Mouse (Mus musculus) liver, adult 2 months (tissue): ENCODE measurements around the gene Nkiras2. TPM values are rescaled to one million over a fixed set of nuclear protein-coding genes. Genes with fewer than 3 reads are reported as not detected.

Experiments used
- DNase-seq: peaks from one replicate; pipeline ENCODE4 v3.0.0-alpha.2; 2011; ENCODE audit warnings: low read depth, low spot score; ENCODE audit errors: extremely low read depth
- H3K27ac ChIP-seq: fragments of 200-500 bp; replicated peaks from 2 replicates; pipeline ENCODE4 v1.5.1; 2012; ENCODE audit warnings: low read depth, mild to moderate bottlenecking, control low read depth, inconsistent platforms, low read length; ENCODE audit not compliant: insufficient read depth
- H3K27me3 ChIP-seq: fragments of 200-500 bp; 2 replicates; pipeline ENCODE4 v1.6.1; 2012; ENCODE audit warnings: mild to moderate bottlenecking, moderate library complexity, low read length, inconsistent platforms; ENCODE audit not compliant: control insufficient read depth, insufficient read depth
- H3K36me3 ChIP-seq: fragments of 200-500 bp; 2 replicates; pipeline ENCODE4 v1.6.1; 2012; ENCODE audit warnings: low read length, inconsistent platforms; ENCODE audit not compliant: control insufficient read depth, insufficient read depth
- H3K4me1 ChIP-seq: fragments of 200-500 bp; 2 replicates; pipeline ENCODE4 v1.6.1; 2011; ENCODE audit warnings: low read length; ENCODE audit not compliant: control insufficient read depth, insufficient read depth
- H3K4me3 ChIP-seq: fragments of 200-500 bp; 2 replicates; pipeline ENCODE4 v1.5.1; 2011; ENCODE audit warnings: low read depth, mild to moderate bottlenecking, control low read depth, low read length, moderate library complexity; ENCODE audit not compliant: insufficient read depth
- H3K79me2 ChIP-seq: fragments of 200-500 bp; 2 replicates; pipeline ENCODE4 v1.6.1; 2012; ENCODE audit warnings: inconsistent platforms, mild to moderate bottlenecking, low read length, moderate library complexity; ENCODE audit not compliant: control insufficient read depth, insufficient read depth
- H3K9ac ChIP-seq: fragments of 200-500 bp; 2 replicates; pipeline ENCODE4 v1.6.1; 2012; ENCODE audit warnings: low read depth, mild to moderate bottlenecking, control low read depth, inconsistent platforms, low read length
- CTCF ChIP-seq: fragments of 200-500 bp; IDR thresholded peaks from 2 replicates; pipeline ENCODE4 v1.5.1; 2011; ENCODE audit warnings: low read depth, low read length, control low read depth
- POLR2A ChIP-seq: fragments of 200-500 bp; IDR thresholded peaks from 2 replicates; pipeline ENCODE4 v1.6.1; 2011; ENCODE audit warnings: low read length, control low read depth; ENCODE audit not compliant: insufficient read depth; ENCODE audit errors: extremely low read depth
- WGBS: fragments of 180-500 bp; shearing (Covaris S2); methylation state at CpG from one replicate; pipeline ENCODE4 v1.1.7; 2018; 5-methylcytosine and 5-hydroxymethylcytosine counted together
- polyA plus RNA-seq: library from polyadenylated mRNA; depleted of rRNA; stranded (reverse); fragments of >200 nt; gene quantifications from 2 replicates; pipeline ENCODE4 v1.2.3, GENCODE M21; 2012
- total RNA-seq: library from RNA; depleted of rRNA; stranded (reverse); fragments of >200 nt; gene quantifications from 2 replicates; pipeline ENCODE4 v1.2.3, GENCODE M21; 2014

Nkiras2 gene
- total and polyA plus RNA-seq, 2 experiments, result 13.7 to 32.0 TPM

DNA sequence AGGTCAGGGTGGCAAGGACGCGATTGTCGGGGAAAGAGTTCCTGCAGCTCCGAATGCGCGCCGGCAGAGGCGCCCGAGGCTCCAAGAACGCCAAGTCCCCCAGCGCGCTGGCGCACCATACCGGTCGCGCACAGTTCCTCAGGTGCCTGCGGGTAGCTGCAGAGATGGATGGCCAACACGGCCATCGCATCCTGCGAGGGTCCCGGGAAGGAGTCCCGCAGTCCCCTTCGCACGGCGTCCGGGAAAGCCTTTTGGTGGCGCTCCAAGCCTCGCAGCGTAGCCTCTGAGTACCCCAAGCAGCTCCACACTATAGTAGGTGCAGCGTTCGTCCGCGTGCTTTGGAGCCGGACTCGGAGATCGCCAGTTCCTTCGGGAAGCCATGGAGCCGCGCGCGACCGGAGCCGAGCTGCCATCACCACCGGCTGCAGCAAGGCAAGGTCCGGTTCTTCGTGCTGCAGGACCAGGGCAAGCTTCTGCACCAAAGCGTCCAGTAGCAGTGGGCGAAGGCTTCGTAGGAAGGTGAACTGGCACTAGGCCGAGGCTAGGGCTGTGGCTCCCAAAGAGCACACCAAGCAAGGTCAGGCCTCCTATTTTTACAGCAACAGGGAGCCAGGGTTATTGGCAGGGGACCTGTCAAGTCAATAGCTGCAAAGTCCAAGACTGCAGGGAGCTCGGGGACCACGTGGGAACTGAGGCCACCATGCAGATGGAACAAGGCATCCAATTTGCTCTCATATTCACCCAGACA is 21.3 kb downstream of the Nkiras2 start:
- WGBS, result 3% methylated on average over 52 of the region's 52 CpGs
- no peak overlapping the region for H3K27ac ChIP-seq
- H3K79me2 ChIP-seq, result no peaks in the 10 kb centered on the region
- peak overlapping the region; percentile 48; the same call in 1 of the 2 replicates for H3K4me3 ChIP-seq
- H3K36me3 ChIP-seq, result no peaks in the 10 kb centered on the region
- TF ChIP-seq POLR2A (no peak), CTCF (peak; percentile 61)
- no peaks in the 10 kb centered on the region for H3K27me3 ChIP-seq
- DNase-seq, result peak; percentile 80
- H3K9ac ChIP-seq, result peak overlapping the region; percentile 10; the same call in 1 of the 2 replicates
- peaks cover 7% of the 10 kb centered on the region for H3K4me1 ChIP-seq

GRCm38 (mm10) chr11:100643612-100644575 is 24.9 kb downstream of the Nkiras2 start:
- DNase-seq, result no peak
- H3K36me3 ChIP-seq, result no peaks in the 10 kb centered on the region
- peaks cover 7% of the 10 kb centered on the region for H3K4me1 ChIP-seq
- no peaks in the 10 kb centered on the region for H3K79me2 ChIP-seq
- no peak for TF ChIP-seq POLR2A
- no peak for TF ChIP-seq CTCF
- WGBS, result 85% methylated on average over 15 of the region's 15 CpGs
- H3K27me3 ChIP-seq, result no peaks in the 10 kb centered on the region
- H3K4me3 ChIP-seq, result no peak overlapping the region
- H3K9ac ChIP-seq, result no peak overlapping the region
- H3K27ac ChIP-seq, result no peak overlapping the region

DNA sequence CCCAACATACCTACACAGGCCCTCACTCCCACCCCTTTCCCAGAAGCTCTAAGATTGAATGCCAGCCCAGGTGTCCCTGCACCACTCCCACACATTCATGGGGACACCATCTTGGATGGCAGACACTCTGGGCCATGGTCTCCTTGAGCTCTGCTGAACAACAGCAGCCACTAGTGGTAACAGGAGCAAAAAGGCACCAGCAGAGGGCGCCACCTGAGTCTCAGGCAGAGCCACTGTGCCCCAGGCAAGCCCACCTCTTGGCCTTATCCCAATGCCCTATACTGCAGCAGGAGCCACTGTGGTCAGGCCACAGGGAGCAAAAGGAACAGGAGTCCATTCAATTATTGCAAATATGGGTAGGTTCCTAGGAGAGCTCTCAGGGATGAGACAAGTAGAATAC is 27.2 kb downstream of the Nkiras2 start:
- H3K36me3 ChIP-seq, result no peaks in the 10 kb centered on the region
- no peak overlapping the region for H3K4me3 ChIP-seq
- H3K4me1 ChIP-seq, result no peaks in the 10 kb centered on the region
- no peak for TF ChIP-seq POLR2A
- TF ChIP-seq CTCF, result peak; percentile 76
- H3K27me3 ChIP-seq, result no peaks in the 10 kb centered on the region
- 48% methylated on average over 1 of the region's 1 CpGs for WGBS
- no peak overlapping the region for H3K27ac ChIP-seq
- H3K79me2 ChIP-seq, result no peaks in the 10 kb centered on the region
- H3K9ac ChIP-seq, result no peak overlapping the region
- DNase-seq, result peak; percentile 16

DNA sequence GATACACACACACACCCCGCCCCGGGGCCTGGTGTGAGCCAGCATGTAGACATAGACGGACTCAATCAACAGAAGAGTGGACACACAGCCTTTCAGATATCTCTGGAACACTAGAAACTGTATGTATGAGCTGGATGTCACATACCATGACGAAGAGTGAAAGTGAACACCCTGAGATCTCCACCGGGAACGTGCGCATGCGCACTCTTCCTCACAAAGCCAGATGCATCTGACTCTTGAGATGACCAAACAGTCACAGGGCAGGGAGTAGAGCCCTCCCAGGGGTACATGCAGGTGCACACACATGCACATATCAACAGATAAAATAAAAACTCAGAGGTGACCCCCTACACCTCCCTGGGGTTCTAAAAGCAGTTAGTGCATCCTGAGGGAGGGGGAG is 29.4 kb downstream of the Nkiras2 start:
- DNase-seq, result no peak
- Histone ChIP-seq H3K9ac (no peak overlapping the region), H3K79me2 (no peaks in the 10 kb centered on the region), H3K27ac (no peak overlapping the region), H3K36me3 (no peaks in the 10 kb centered on the region), H3K4me1 (no peaks in the 10 kb centered on the region), H3K27me3 (no peaks in the 10 kb centered on the region), H3K4me3 (no peak overlapping the region)
- 87% methylated on average over 8 of the region's 8 CpGs for WGBS
- TF ChIP-seq POLR2A (no peak), CTCF (no peak)

DNA sequence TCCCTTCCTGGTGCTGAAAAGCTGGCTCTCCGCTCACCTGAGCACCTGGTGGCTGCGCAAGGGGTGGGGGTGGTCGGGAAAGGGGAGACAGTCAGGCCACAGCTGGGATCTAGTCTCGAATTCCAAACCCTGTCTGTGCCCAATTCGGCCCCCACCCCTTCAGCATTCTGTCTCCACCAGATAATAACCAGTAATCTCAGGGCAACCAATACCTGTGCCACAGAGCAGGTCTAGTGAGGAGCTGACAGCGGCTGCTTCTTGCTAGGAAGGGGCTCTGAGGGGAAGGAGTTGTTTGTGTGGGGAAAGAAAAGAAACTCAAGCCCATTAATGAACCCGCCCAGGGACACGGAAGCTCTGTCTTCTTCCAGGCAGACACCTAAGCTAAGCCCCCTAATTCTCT is 32.2 kb downstream of the Nkiras2 start:
- Histone ChIP-seq H3K79me2 (no peaks in the 10 kb centered on the region), H3K9ac (no peak overlapping the region), H3K27me3 (no peaks in the 10 kb centered on the region), H3K4me3 (no peak overlapping the region), H3K36me3 (no peaks in the 10 kb centered on the region), H3K4me1 (no peaks in the 10 kb centered on the region), H3K27ac (no peak overlapping the region)
- DNase-seq, result no peak
- 20% methylated on average over 8 of the region's 8 CpGs for WGBS
- no peak for TF ChIP-seq CTCF
- TF ChIP-seq POLR2A, result no peak

DNA sequence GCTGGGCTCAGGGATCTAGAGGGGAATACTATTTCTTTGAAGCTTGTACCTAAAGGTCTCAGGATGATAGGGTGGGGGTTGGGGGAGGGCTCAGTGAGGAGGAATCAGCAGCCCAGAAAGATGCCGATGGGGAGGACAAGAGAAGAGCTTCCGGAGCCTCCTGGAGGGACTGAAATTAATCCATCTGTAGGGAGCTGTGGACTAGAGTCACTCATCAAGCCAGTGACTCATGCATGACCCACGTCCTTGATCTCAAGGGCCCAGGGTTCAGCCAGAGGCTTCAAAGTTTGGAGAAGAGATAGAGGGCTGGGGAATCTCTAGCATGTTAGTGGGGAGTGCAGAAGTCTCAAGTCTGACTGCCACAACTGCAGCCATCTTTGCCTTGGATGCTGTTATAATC is 32.7 kb downstream of the Nkiras2 start:
- no peaks in the 10 kb centered on the region for H3K36me3 ChIP-seq
- 26% methylated on average over 3 of the region's 3 CpGs for WGBS
- no peak overlapping the region for H3K9ac ChIP-seq
- no peak overlapping the region for H3K27ac ChIP-seq
- H3K4me3 ChIP-seq, result no peak overlapping the region
- no peaks in the 10 kb centered on the region for H3K79me2 ChIP-seq
- no peaks in the 10 kb centered on the region for H3K27me3 ChIP-seq
- TF ChIP-seq POLR2A (no peak), CTCF (no peak)
- no peak for DNase-seq
- H3K4me1 ChIP-seq, result no peaks in the 10 kb centered on the region
